Mouse (Mus musculus) CD4-positive, CD25-positive, alpha-beta regulatory T cell, adult 2 months (primary cell): ENCODE measurements at regions not wholly inside any gene's neighbourhood (a gene's known extent, or its start where the extent isn't known, plus 50 kb on each side); places are given as distances from the start of the nearest gene placed in this dataset.

Experiments used
- DNase-seq: peaks from one replicate; pipeline ENCODE4 v3.0.0-alpha.2; 2012; ENCODE audit warnings: low read depth, low spot score

DNA sequence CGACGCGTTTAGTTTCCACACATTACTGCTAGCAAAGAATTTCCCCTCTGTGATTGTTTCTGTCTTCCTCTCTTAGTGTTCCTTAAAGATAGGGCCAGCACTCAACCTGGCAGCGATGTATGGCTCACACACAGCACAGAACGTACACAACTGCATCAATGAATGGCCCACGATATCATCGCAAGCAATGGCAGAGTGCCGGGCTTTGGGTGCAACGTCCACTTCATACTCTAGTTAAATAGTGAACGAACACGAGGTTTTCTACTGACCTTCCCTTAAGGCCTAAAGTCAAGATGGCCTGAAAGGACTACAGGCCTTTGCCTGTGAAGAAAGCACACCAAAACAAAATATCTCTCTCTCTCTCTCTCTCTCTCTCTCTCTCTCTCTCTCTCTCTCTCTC, 51.4 kb upstream of the Mpp6 start:
- DNase-seq, result no peak

DNA sequence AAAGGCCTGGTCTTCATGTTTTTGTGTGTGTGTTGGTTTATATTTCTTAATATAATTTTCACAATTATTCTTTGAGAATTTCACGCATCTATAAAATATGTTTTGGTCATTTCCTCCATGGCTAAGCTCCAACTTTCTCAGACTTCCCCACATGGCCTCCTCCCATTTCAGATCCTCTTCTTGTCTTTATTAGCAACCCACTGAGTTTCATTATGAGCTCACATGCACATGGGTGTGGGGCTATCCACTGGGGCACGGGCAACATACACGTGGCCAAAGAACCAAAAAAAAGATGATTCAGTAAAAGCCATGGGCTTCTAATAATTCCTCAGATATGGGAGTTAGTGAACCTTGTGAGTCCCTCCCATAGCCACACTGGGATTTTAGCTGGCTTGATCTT, 50.1 kb upstream of the Mpp6 start:
- DNase-seq, result no peak
